Mouse (Mus musculus) megakaryocyte, embryonic 14.5 days (primary cell): ENCODE measurements around the gene Dapl1.

Experiments
- FLI1 ChIP-seq: IDR thresholded peaks from 2 replicates; pipeline ENCODE4 v1.6.1; 2012; ENCODE audit warnings: low read length, inconsistent platforms, mixed read lengths
- GATA1 ChIP-seq: IDR thresholded peaks from 3 replicates; pipeline ENCODE4 v1.6.1; 2012; ENCODE audit warnings: mixed read lengths, low read length, inconsistent platforms, borderline replicate concordance

- TF ChIP-seq FLI1 = no peak
- no peak for TF ChIP-seq GATA1
These were observed 44.0 kb upstream of the Dapl1 start for GRCm38 (mm10) chr2:59440481-59440880.
